In genomic region chr11:118243627-118244261, GRCm38 (mm10) we compare ENCODE assay signal across 20 mouse cellular contexts. TPM values are rescaled to one million over a fixed set of nuclear protein-coding genes. Genes with fewer than 3 reads are reported as not detected.
DNase-seq lines count a peak whose midpoint lies in the region; ATAC-seq and TF ChIP-seq lines count a peak whose summit lies in the region.
"Had no signal": no experiment of that assay in that cellular context is flagged by ENCODE, and none has a peak within 500 bp of the region (broad histone marks: within the 10 kb centered on the region; RNA-seq: fewer than 3 reads in every experiment).

No protein-coding gene starts in this region.

- H3K36me3 ChIP-seq in spleen, adult 2 months (ENCODE audit: control insufficient read depth, insufficient read depth, low read length): no peaks in the 10 kb centered on the region
- no peaks in the 10 kb centered on the region for H3K36me3 ChIP-seq in myocyte (ENCODE audit: control insufficient read depth, insufficient read depth)
- no peaks in the 10 kb centered on the region for H3K36me3 ChIP-seq in kidney, embryonic 14.5 days (ENCODE audit: control insufficient read depth, insufficient read depth, low read length)
- H3K36me3 ChIP-seq: embryonic facial prominence, embryonic 13.5 days; forebrain, embryonic 15.5 days; liver, embryonic 13.5 days; midbrain, embryonic 13.5 days; neural tube, embryonic 15.5 days had no signal

- no peak overlapping the region for H3K9ac ChIP-seq in kidney, embryonic 14.5 days (ENCODE audit: low read depth, low read length)
- H3K9ac ChIP-seq: embryonic facial prominence, embryonic 13.5 days; forebrain, embryonic 15.5 days; liver, embryonic 13.5 days; midbrain, embryonic 13.5 days; neural tube, embryonic 15.5 days had no signal

- no peak overlapping the region for H3ac ChIP-seq in myocyte (ENCODE audit: control insufficient read depth, insufficient read length)

- ATAC-seq in CD4-positive, CD25-positive, alpha-beta regulatory T cell, adult 4 months: no peak
- no peak for ATAC-seq in kidney, embryonic 14.5 days (ENCODE audit: low FRiP score, low TSS enrichment)
- ATAC-seq: forebrain, embryonic 15.5 days; midbrain, embryonic 13.5 days had no signal

- H3K79me2 ChIP-seq in myocyte (ENCODE audit: control insufficient read depth, insufficient read depth): peaks cover 68% of the 10 kb centered on the region

- H3K4me2 ChIP-seq in myocyte (ENCODE audit: low read depth): no peak overlapping the region
- H3K4me2 ChIP-seq in kidney, embryonic 14.5 days (replicated peaks; ENCODE audit: low read depth, low read length): no peak overlapping the region
- H3K4me2 ChIP-seq: embryonic facial prominence, embryonic 13.5 days; forebrain, embryonic 15.5 days; liver, embryonic 13.5 days; midbrain, embryonic 13.5 days; neural tube, embryonic 15.5 days had no signal

- H3K27me3 ChIP-seq in spleen, adult 2 months (ENCODE audit: control insufficient read depth, insufficient read depth, low read length): no peaks in the 10 kb centered on the region
- H3K27me3 ChIP-seq in myocyte (ENCODE audit: control insufficient read depth, insufficient read depth, insufficient read length): no peaks in the 10 kb centered on the region
- H3K27me3 ChIP-seq in kidney, embryonic 14.5 days (ENCODE audit: control insufficient read depth, insufficient read depth, low read length): no peaks in the 10 kb centered on the region
- H3K27me3 ChIP-seq: embryonic facial prominence, embryonic 13.5 days; forebrain, embryonic 15.5 days; midbrain, embryonic 13.5 days; neural tube, embryonic 15.5 days had no signal

- no peak for TF ChIP-seq CTCF in spleen, adult 2 months (IDR thresholded peaks at IDR 0.05; ENCODE audit: extremely low read depth, insufficient read depth, insufficient read length, insufficient replicate concordance)

- WGBS in spleen, adult 2 months: 13% methylated on average over 6 of the region's 6 CpGs
- 82% methylated on average over 6 of the region's 6 CpGs for WGBS in kidney, embryonic 14.5 days

- peak; percentile 67 for DNase-seq in CD4-positive, CD25-positive, alpha-beta regulatory T cell, adult 2 months (ENCODE audit: low read depth, low spot score)
- peak; percentile 73 to 75 for DNase-seq in spleen, adult 2 months (ENCODE audit: low read depth in 1 of 2, low spot score in 2 of 2)
- no peak for DNase-seq in spleen, postnatal 14 days (ENCODE audit: low spot score in 2 of 2)
- peak; percentile 59 for DNase-seq in thymus, postnatal 25 days
- no peak for DNase-seq in urinary bladder, adult 18-20 months (ENCODE audit: low spot score in 2 of 2)
- DNase-seq: adrenal gland, adult 8-10 months; cerebellum, postnatal 14 days; gastrocnemius, postnatal 36 days; kidney, adult 8-10 months; kidney, postnatal 25 days; liver, embryonic 13.5 days; right cerebral cortex, postnatal 25 days had no signal

- no peaks in the 10 kb centered on the region for H3K9me3 ChIP-seq in kidney, embryonic 14.5 days (ENCODE audit: control insufficient read depth, low read length)
- H3K9me3 ChIP-seq: embryonic facial prominence, embryonic 13.5 days; forebrain, embryonic 15.5 days; liver, embryonic 13.5 days; midbrain, embryonic 13.5 days; neural tube, embryonic 15.5 days had no signal

- peak overlapping the region; percentile 92 for H3K27ac ChIP-seq in spleen, adult 2 months (ENCODE audit: insufficient read depth, low read length)
- no peak overlapping the region for H3K27ac ChIP-seq in kidney, embryonic 14.5 days (ENCODE audit: low read depth, low read length)
- H3K27ac ChIP-seq: embryonic facial prominence, embryonic 13.5 days; forebrain, embryonic 15.5 days; left cerebral cortex, adult 2 months; liver, embryonic 13.5 days; midbrain, embryonic 13.5 days; neural tube, embryonic 15.5 days had no signal

- peak overlapping the region; percentile 46 for H3K4me3 ChIP-seq in spleen, adult 2 months (ENCODE audit: extremely low read depth, insufficient read depth, insufficient read length)
- H3K4me3 ChIP-seq in myocyte: no peak overlapping the region
- no peak overlapping the region for H3K4me3 ChIP-seq in kidney, embryonic 14.5 days (ENCODE audit: low read length)
- H3K4me3 ChIP-seq: embryonic facial prominence, embryonic 13.5 days; forebrain, embryonic 15.5 days; left cerebral cortex, adult 2 months; liver, embryonic 13.5 days; midbrain, embryonic 13.5 days; neural tube, embryonic 15.5 days had no signal

- peak; percentile 4; the same call in 1 of the 2 replicates for TF ChIP-seq POLR2A in spleen, adult 2 months (IDR thresholded peaks at IDR 0.05; ENCODE audit: low read depth, low read length)
- TF ChIP-seq POLR2A in myocyte (IDR thresholded peaks at IDR 0.05; ENCODE audit: insufficient read length, low read depth): no peak

- H3K4me1 ChIP-seq in spleen, adult 2 months (ENCODE audit: control insufficient read depth, insufficient read depth, insufficient read length): peaks cover 41% of the 10 kb centered on the region; the same call in 1 of the 2 replicates
- H3K4me1 ChIP-seq in kidney, embryonic 14.5 days (ENCODE audit: control insufficient read depth, insufficient read depth, low read length): peaks cover 42% of the 10 kb centered on the region

TF ChIP-seq in myocyte, 11 proteins besides CTCF, POLR2A, EP300 and RAD21:
- no peak for TF ChIP-seq E2F4 (IDR thresholded peaks at IDR 0.05; ENCODE audit: insufficient read depth)
- peak in 1 of 3 experiments; percentile 72 for TF ChIP-seq MYOG (IDR thresholded peaks at IDR 0.05; ENCODE audit: control insufficient read depth in 1 of 3, insufficient read depth in 1 of 3, insufficient read length in 2 of 3, low read depth in 2 of 3)
- TF ChIP-seq POLR2AphosphoS2 (IDR thresholded peaks at IDR 0.05; ENCODE audit: insufficient read length, low read depth): no peak
- TF ChIP-seq USF1 (IDR thresholded peaks at IDR 0.05; ENCODE audit: low read depth): no peak
- TF ChIP-seq TCF12 (IDR thresholded peaks at IDR 0.05; ENCODE audit: insufficient read depth, poor library complexity, severe bottlenecking): peak; percentile 17
- TF ChIP-seq CEBPB (IDR thresholded peaks at IDR 0.05; ENCODE audit: insufficient read depth, poor library complexity, severe bottlenecking): no peak
- peak in 2 of 3 experiments; percentile 72 to 74 for TF ChIP-seq MYOD1 (IDR thresholded peaks at IDR 0.05; ENCODE audit: control insufficient read depth in 1 of 3, insufficient read length in 2 of 3, low read depth in 2 of 3)
- TF ChIP-seq REST (IDR thresholded peaks at IDR 0.05; ENCODE audit: insufficient read depth, insufficient read length): no peak
- TF ChIP-seq MAX (IDR thresholded peaks at IDR 0.05; ENCODE audit: low read depth): no peak
- TF ChIP-seq SRF (IDR thresholded peaks at IDR 0.05; ENCODE audit: control insufficient read depth, insufficient read length, low read depth): no peak
- peak; percentile 34 for TF ChIP-seq TCF3 (IDR thresholded peaks at IDR 0.05; ENCODE audit: insufficient read length, low read depth)
TF ChIP-seq in myocyte: peak in this region for 4.

RNA-seq across cellular contexts. Expression of gene Cyth1, which starts 4.6 kb away (rescaled TPM):
- 10 to 100 TPM; 34.7 to 59.5 TPM for polyA plus RNA-seq in CD4-positive, CD25-positive, alpha-beta regulatory T cell, adult 4 months (2017; shearing (Covaris generic))
- 47.7 and 57.3 TPM in 2 replicates for polyA plus RNA-seq in spleen, adult 2 months (2012; rRNA removed)
- polyA plus RNA-seq in myocyte (2012; fragmentation: generic; extraction: Trizol): 16.1 TPM
- 11.4 and 12.4 TPM in 2 replicates for polyA plus RNA-seq in kidney, embryonic 14.5 days (2014; fragmentation: Nextera tagmentation; extraction: Ambion mirVana)

RNA-seq across cellular contexts. Expression of gene Usp36, which starts 46.3 kb away (rescaled TPM):
- 10 to 100 TPM; 21.1 to 33.0 TPM for polyA plus RNA-seq in CD4-positive, CD25-positive, alpha-beta regulatory T cell, adult 4 months (2017; shearing (Covaris generic))
- polyA plus RNA-seq in spleen, adult 2 months (2012; rRNA removed): 20.9 and 25.3 TPM in 2 replicates
- 19.5 TPM for polyA plus RNA-seq in myocyte (2012; fragmentation: generic; extraction: Trizol)
- polyA plus RNA-seq in kidney, embryonic 14.5 days (2014; fragmentation: Nextera tagmentation; extraction: Ambion mirVana): 12.2 and 18.1 TPM in 2 replicates

Comparison
In these comparisons a context has a peak if more than half of its experiments do, and no peak if none do; other contexts are left out.
1. DNase-seq: peak in CD4-positive, CD25-positive, alpha-beta regulatory T cell, adult 2 months (single experiment), spleen, adult 2 months (2 of 2) and thymus, postnatal 25 days (single experiment); none in spleen, postnatal 14 days (0 of 2) and urinary bladder, adult 18-20 months (0 of 2).